Mouse (Mus musculus) lung, postnatal 10 days (tissue): Measurements from ENCODE around the gene Vasn.

Experiments
- DNase-seq: peaks from one replicate; pipeline ENCODE4 v3.0.0; 2021

Vasn gene

GRCm38 (mm10) chr16:4607818-4608531, 31.8 kb upstream of the Vasn start:
- peak; percentile 88 for DNase-seq

GRCm38 (mm10) chr16:4608532-4609059, 31.1 kb upstream of the Vasn start:
- DNase-seq, result peak; percentile 40

GRCm38 (mm10) chr16:4611193-4611592, 28.5 kb upstream of the Vasn start:
- DNase-seq, result no peak

- no peak for DNase-seq
These were observed 28.1 kb upstream of the Vasn start for GRCm38 (mm10) chr16:4611676-4612075.

GRCm38 (mm10) chr16:4613736-4614135, 26.0 kb upstream of the Vasn start:
- DNase-seq, result no peak

GRCm38 (mm10) chr16:4614639-4615038, 25.1 kb upstream of the Vasn start:
- no peak for DNase-seq

- DNase-seq, result no peak
These were observed 24.4 kb upstream of the Vasn start for GRCm38 (mm10) chr16:4615297-4615696.

GRCm38 (mm10) chr16:4616829-4617228, 22.9 kb upstream of the Vasn start:
- DNase-seq, result no peak

- DNase-seq, result no peak
These were observed 15.7 kb upstream of the Vasn start for GRCm38 (mm10) chr16:4624074-4624473.

- peak; percentile 96 for DNase-seq
These were observed 15.1 kb upstream of the Vasn start, which contains the start of gene Pam16 for GRCm38 (mm10) chr16:4624481-4625110. Pam16 (minus strand) TSS chr16:4624988.

- DNase-seq, result no peak
These were observed 12.6 kb upstream of the Vasn start for GRCm38 (mm10) chr16:4627105-4627504.

- no peak for DNase-seq
These were observed 10.8 kb upstream of the Vasn start for GRCm38 (mm10) chr16:4628898-4629419.

GRCm38 (mm10) chr16:4629950-4630349, 9.8 kb upstream of the Vasn start:
- DNase-seq, result peak; percentile 90

GRCm38 (mm10) chr16:4632050-4632449, 7.7 kb upstream of the Vasn start:
- DNase-seq, result peak; percentile 61

- no peak for DNase-seq
These were observed 6.1 kb upstream of the Vasn start for GRCm38 (mm10) chr16:4633661-4634060.

- no peak for DNase-seq
These were observed 5.1 kb upstream of the Vasn start for GRCm38 (mm10) chr16:4634681-4635080.

- no peak for DNase-seq
These were observed 4.0 kb upstream of the Vasn start for GRCm38 (mm10) chr16:4635760-4636159.

GRCm38 (mm10) chr16:4638891-4639390, 800 bp upstream of the Vasn start:
- no peak for DNase-seq

- peak; percentile 68 for DNase-seq
These were observed 695 bp downstream of the Vasn start for GRCm38 (mm10) chr16:4640267-4641005.

- DNase-seq, result peak; percentile 88
These were observed 1.5 kb downstream of the Vasn start for GRCm38 (mm10) chr16:4641119-4641838.

- peak; percentile 89 for DNase-seq
These were observed 2.4 kb downstream of the Vasn start for GRCm38 (mm10) chr16:4642190-4642589.

- DNase-seq, result peak; percentile 43
These were observed 3.2 kb downstream of the Vasn start for GRCm38 (mm10) chr16:4642937-4643336.
